Mouse (Mus musculus) erythroid progenitor cell, adult 5-6 weeks (primary cell): Measurements from ENCODE around the gene Osbp. TPM values are rescaled to one million over a fixed set of nuclear protein-coding genes. Genes with fewer than 3 reads are reported as not detected.
"Not testable (repeated sequence)": the region's sequence is repeated elsewhere in the genome, so short reads cannot be mapped to it uniquely, and the experiment has no call there.

Source experiments
- ATAC-seq: replicated peaks from 2 replicates; pipeline ENCODE4 v1.8.0; 2016; ENCODE audit warnings: moderate number of reproducible peaks, mild to moderate bottlenecking, moderate TSS enrichment, inconsistent platforms; ENCODE audit not compliant: poor library complexity, low FRiP score, severe bottlenecking
- total RNA-seq, 2 experiments: library from RNA; stranded (forward) in 1 of 2; stranded (reverse) in 1 of 2; fragments of 150-400 nt in 1 of 2; fragments of 186-747, 209-891 nt in 1 of 2; gene quantifications; 2 replicates each; pipeline versions ENCODE4 v1.2.3 to v1.2.4; 2015 to 2017; ENCODE audit warnings: low replicate concordance in 2 of 2

Osbp gene
- total RNA-seq, 2 experiments from 2014 or later = 23.5 to 32.3 TPM

DNA sequence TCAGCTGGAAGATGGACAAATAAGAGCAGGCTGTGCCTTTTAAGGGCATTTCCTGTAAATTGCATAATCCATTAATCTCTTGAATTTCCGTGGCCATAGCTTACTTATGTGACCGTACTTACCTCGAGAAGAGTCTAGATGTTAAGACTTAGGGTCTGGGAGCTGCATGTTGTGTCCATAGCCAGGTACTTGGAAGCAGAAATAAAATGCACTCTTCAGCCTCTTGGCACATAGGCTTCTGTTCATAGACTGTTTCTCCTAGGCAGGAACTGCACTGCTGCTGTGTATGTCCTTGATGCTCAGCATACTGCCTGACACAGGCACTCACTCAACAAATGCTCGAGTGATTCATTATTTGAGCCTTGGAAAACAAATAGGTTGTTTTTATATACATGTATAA, 14.7 kb downstream of the Osbp start:
- ATAC-seq = no peak

DNA sequence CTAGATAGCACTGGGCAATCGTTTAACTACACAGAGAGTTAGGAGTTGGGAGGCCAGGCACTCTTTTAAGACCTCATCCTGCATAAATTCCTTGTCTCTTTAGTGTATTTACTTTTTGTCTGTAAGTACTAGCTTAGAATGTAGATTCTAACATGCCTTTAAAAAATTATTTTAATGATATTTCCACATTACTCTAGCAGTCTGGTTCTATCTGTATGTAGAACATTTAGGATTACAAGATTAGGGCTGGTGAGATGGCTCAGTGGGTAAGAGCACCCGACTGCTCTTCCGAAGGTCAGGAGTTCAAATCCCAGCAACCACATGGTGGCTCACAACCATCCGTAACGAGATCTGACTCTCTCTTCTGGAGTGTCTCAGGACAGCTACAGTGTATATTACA, 18.9 kb downstream of the Osbp start:
- ATAC-seq = not testable (repeated sequence)

DNA sequence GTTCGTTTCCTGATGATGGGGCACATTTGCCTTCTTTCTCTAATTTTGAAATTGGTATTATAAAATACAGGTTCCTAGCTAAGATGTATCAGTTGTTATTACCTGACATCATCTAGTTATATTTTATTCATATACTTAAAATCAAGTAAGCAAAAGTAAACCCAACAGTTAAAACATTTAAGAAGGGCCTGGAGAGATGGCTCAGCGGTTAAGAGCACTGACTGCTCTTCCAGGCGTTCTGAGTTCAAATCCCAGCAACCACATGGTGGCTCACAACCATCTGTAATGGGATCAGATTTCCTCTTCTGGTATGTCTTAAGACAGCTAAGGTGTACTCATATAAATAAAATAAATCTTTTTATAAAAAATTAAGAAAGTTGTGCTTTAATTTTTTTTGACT, 22.1 kb downstream of the Osbp start:
- no peak for ATAC-seq

DNA sequence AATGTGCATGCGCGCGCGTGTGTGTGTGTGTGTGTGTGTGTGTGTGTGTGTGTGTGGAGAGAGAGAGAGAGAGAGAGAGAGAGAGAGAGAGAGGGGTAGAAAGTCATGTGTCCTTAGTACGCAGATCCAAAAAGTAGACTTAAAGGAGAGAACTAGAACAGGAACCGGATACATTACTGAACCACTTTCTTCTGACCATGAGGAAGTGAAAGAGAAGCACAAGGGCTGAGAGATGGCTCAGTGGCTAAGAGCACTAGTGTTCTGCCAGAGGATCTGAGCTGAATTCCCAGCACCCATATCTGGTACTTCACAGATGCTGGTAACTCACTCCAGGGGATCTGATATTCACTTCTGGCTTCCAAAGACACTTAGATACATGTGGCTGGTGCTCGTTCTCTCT, 23.6 kb downstream of the Osbp start:
- no peak for ATAC-seq

DNA sequence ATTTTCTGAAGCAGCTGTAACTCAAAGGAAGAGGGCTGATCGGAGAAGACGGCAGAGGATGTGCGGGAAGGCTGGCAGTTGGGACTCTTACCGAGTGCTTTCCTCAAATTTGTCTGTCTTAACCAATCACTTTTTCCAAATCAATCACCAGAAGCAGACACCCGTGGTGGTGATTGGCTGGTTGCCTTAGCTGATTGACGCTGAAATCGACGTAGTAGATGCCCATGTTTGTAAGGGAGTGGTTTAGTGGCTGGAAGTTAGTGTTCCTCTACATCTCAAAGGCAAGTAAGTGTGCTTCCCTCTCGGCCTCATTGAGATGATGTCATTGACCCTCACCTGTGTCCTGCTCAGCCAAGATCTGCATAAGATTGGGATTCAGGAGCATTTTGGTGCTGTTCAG, 26.3 kb downstream of the Osbp start:
- ATAC-seq = no peak

DNA sequence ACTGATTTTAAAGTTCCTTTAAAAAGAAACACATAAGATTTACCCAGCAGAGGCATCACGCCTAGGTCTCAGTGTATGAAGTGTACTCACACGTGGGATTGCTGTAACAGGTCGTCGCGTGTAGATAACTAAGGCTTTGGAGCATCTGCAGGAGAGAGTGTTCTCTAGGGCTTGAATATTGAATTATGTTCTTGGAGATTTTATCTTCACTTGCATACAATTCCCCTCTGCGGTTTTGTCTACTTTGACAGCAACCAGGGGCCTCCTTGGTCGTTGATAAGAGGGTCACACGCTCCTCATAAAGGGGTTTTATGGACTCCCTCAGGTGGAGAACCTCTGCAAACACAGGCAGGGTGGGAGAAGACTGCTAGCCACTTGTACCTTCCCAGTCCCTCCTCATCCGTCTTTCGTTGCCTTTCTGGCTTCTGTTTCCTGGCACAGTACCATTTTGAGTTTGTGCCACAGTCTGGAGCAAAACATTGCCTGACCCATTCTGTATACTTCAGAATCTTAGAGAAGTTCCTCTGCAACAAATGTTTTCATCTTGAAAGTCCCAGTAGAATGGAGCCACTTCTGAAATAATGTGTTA, 26.8 kb downstream of the Osbp start:
- no peak for ATAC-seq

DNA sequence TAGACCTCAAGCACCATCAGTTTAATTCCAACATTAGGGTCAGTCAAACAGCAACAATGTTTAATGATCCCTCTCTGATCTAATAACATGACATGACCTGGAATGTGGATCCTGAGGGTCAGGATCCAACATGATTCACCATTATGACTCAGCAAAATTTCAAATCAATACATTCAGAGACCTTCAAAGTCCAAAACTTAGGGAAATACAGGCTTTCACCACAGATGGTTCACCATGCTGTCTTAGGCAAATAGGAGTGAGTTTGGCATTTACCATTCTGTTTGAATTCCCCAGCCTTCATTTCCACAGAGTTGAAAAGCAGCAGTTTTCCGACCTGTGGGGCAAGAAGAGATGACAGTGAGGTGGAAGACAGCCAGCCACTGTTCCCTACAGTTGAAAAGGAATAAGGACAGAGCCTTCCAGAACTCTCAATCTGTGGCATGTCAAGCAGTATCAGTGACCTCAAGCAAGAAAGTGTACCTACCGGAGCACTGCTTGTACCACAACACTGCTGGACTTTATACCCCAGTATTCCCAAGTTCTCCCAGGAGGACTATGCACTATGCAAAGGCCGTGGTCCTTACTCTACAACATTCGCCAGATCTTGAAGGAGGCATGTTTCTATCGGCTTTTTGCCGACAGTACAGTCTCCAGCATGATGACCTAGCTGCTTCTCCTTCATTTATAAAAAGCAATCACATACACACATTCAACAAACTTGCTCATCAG, 29.1 kb downstream of the Osbp start:
- ATAC-seq = no peak

DNA sequence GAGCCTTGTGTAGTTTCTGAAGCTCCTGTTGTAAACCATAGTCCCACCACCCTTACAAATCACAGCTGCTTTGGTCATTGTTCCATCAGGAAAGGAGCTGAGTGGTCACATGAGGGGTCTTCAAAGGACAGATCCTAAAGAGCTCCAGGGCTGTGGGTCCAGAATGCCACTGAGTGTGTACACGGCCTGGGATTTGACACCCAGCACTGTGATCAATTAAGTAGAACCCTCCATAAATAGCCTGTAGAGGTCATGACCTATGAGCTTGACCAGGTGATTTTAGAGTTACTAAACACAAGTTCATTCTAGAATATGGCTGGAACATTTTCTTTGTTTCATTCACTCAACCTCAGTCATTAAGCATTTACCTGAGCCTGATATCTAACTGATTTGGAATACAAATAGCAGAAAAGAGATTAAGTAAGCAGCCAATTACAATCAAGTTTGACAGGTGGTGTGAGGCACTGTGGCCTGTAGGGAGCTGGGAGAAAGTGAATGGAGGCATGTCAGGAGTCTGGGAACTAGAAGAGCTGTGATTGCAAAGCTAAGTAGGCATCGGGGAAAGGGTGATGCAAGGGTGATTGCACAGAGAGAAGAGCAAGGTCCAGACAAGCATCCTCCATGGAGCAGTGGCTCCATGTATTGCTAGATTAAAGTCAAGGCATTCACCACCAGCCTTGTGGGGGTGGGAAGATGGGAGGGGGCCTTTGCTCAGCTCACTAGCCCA, 30.1 kb downstream of the Osbp start:
- no peak for ATAC-seq

DNA sequence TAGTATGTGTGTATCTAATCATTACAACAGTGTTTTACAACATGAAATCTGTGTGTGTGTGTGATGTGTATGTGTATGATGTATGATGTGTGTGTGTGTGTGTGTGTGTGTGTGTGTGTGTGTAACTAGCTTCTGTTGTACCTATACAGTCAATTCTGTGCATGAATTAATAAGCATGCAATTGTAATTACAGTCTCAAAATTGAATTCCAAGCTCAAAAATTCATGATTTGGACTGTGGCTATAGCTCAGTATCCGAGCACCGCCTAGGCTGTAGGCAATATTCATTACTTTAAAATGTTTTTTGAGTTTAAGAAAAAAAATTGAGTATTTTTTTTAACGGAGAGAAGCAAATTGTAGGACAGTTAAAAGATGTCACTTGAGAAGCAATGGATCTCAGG, 35.9 kb downstream of the Osbp start:
- no peak for ATAC-seq

DNA sequence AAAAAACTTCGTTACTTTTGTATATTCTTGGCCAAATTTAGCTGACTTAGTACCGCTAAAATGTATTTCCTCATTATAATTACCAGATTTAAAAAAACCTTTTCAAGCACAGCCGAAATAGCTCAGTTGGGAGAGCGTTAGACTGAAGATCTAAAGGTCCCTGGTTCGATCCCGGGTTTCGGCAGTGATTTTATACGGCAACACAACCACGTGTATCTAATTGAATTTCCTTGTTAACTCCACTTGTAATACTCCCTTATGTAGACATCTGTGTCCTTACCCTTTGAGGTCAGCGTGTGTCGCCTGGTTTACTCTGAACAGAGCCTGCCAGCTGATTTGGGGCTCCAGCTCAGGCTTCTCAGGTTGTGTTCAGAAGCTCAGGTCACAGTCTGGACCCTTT, 36.4 kb downstream of the Osbp start:
- no peak for ATAC-seq

DNA sequence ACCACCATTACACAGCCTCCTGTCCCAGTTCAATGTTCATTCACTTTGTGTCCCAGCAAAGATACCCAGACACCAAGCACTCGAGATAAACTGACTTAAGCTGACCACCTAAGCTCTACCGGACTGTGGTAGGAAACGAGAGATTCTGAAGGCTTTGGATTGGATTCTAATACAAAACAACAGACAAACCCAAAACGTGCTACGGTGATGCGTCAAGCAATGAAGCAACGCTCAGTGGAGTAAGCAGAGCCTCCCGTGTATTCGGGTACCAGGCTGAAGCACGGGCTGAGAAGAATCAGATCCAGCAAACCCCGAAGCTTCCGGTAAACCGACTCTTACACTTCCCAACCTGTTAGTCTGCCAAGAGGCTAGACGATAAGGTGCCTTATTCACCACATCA, 37.0 kb downstream of the Osbp start:
- ATAC-seq = no peak

DNA sequence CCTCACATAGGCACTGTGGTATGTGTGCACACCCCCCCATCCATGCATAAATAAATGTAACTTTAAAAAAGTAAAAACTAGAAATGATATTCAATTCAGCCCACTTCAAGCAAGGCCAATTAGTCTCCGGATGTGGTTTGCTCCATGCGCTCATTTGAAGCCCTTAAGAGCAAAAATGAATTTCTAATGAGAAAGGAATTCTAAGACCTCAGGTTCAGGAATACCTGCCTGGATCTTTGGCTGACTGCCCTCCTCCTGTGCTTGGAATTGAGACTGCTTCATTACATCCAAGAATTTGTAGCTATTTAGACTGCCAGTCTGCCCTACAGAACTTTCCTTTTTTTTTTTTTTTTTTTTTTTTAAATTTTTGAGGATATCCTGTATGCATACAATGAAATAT, 37.8 kb downstream of the Osbp start:
- no peak for ATAC-seq

DNA sequence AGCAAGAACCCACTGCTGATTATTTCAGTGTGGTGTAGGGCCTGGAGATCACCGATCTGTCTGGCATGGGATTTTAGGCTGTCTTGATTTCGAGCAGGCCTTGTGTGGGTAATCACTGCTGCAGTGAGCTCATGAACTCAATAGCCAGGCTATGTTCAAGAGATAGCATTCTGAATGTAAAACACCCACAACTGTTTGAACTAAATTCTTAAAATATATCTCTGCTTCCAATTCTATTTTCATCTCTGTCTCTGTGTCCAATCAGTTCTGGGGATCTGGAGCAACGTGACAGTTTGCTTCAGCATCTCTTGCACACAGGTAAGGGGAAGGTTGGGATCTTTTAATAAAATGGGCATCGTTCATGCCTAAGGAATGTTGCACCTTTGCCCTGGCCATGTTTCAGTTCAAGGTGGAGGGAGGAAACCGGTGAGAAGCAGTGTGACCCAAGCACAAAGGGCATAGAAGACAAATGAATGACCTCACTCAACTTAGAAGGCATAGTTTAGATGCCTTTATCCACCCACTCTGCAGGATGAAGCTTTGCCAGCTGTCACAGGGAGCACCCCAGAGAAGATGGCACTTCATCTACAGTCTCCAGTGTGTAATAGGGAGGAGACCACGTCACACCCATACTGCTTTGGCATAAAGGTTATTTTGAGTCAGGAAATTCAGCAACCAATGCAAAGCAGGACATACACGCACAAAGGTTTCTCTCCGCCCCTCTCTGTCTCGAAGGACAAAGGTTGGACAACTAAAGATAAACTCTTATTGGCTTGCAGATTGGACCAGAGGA, 38.7 kb downstream of the Osbp start:
- no peak for ATAC-seq

DNA sequence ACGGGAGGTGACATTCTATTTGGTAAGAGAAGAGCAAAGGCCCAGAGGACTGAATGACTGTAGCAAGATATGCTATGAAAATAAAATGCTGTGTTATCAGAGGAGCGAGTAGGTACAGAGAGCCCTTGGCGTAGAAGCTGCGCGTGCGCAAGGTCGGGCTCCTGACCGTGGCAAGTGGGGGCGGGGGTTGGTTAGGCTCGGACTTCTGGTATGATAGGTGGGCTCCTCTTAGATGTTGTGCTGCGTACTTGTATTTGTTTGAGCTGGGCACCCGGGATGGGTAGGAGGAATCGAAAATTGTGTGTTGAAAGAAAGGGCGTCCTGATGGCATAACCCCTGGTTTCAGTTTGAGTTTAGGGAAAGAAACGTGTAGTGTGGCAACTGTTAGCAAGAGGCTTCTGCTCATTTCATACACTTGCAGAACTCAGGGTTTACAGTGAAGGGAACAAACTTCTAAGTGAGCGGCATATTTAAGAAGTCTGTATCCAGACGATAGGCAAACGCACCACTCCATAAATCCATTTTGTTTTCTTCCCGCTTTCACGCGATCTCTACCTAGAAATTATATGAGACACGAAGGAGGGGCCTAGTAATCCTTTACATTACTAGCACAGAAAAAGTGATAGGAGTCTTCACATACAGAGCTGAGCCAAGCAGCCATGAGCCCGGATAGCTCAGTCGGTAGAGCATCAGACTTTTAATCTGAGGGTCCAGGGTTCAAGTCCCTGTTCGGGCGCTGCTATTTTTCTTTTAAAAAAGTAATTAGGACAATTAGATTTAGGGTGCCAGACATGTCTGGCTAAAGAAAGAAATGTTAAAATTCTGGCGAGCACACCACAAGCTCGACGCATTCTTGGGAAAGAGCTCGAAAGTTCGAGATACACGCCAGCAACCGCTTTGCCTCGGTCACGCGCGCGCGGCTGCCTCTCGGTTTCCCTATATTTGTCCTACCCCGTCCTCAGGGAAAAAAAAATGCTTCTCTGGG, 39.9 kb downstream of the Osbp start:
- ATAC-seq = peak; percentile 80

DNA sequence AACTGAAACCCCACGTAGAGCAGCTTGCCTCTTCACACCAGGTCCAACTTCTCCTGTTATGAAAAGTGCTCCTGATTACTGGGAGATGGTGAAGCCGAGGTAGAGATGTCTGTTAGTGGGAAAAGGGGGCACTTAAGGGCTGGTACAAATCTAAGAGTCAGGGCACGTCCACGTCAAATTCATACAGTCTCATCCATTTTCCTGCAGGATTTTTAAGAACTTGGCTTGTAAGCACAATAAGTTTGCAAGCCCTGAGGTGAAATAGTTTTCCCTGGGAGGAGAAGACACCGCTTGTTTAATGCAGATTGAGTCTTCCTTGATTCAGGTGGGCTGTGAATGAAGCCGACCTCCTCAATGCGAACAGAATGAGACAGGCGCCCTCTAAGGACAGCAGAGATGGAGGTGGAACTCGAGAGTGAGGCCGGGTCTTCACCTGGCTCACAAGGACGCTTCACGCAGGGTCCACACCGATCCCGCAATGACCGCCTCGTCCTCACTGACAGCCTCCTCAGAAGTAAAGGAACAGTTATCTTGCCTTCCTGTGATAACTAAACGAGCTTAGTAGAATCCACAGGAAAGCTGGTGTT, 40.7 kb downstream of the Osbp start:
- no peak for ATAC-seq

DNA sequence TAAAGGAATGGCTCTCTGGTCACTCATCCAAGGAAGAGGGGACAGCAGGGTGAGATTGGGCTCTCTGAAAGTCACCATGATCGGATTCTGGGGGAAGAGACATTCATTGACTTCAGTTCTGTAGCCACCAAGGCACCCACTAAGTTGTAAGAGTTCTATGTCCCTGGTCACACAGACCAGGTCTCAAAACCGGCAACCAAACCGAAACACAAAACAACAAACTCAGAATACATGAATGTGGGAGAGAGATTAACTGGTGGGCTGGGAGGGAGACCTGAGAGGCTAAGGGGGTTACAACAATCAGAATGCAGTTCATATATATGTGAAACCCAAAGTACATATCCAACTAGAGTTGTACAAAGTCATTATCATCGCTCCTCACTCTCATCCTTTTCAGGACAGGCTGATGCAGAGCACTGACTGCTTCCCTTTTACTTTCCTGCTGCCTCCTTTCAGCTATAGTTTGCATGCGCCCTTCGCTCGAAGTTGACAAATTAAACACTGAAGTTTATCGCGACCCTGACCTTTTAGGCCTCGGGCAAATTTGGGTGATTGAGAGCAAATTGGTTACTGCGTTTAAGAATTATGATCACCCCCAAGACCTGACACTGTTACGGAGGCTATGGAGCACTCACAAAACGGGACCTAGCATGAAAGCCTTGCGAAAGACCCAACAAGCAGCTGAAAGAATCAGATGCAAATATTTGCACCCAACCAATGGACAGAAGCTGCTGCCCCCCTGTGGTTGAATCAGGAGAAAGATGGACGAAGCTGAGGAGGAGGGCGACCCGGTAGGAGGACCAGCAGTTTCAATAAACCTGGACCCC, 41.6 kb downstream of the Osbp start:
- no peak for ATAC-seq

DNA sequence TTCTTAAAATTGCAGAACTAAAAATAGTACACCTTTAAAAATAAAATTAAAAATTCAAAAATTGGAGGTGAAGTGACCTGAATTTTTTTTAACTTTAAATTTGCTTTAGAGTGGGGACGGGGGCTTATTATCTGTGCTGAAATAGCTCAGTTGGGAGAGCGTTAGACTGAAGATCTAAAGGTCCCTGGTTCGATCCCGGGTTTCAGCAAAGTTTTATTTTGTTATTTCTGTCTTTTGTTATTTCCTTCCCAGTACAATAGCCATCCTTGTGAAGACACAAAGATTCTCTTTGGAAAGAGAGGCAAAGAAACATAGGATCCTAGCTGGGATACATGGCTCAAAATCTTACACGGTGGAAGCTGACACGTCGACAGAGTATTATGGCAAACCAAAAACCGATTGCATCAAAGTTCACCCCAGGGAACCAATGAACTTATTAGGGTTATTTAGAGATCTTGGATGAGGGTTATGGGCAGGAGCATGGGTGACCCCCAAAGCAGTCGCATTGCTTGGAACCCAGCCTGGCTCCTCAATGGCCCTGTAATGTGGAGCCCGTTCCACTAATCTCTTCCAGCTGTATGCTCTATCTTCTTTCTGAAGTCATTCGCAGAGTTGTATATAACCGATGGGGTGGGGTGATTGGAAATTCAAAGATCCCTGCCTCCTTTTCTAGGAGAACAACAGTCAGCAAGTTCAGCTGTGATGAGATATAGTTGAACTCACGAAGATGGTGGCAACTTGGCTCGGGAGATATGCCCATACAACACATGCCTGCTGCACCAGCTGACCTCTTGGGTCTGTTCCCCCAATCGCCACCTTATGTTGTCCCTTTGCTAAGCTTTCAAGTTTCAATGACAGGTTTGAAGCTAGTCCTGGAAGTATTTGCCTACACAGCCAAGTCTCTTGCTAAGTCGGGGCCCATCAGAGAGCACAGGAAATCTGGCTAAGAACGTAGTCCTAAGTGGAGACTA, 43.0 kb downstream of the Osbp start:
- ATAC-seq = no peak
